Mouse (Mus musculus) bone marrow macrophage, adult 2 months (primary cell): Measurements from ENCODE around the gene Micu2. TPM values are rescaled to one million over a fixed set of nuclear protein-coding genes. Genes with fewer than 3 reads are reported as not detected.

ENCODE experiments used
- H3K27ac ChIP-seq: 2 replicates; pipeline ENCODE4 v1.5.1; 2012; ENCODE audit warnings: low read depth, low read length; ENCODE audit not compliant: insufficient read depth
- H3K4me1 ChIP-seq: 2 replicates; pipeline ENCODE4 v1.6.1; 2012; ENCODE audit warnings: low read length; ENCODE audit not compliant: control insufficient read depth, insufficient read depth
- H3K4me3 ChIP-seq: 2 replicates; pipeline ENCODE4 v1.5.1; 2012; ENCODE audit warnings: mild to moderate bottlenecking, low read length, moderate library complexity; ENCODE audit not compliant: insufficient read depth
- CTCF ChIP-seq: IDR thresholded peaks from 2 replicates; pipeline ENCODE4 v1.5.1; 2012; ENCODE audit warnings: low read depth, mild to moderate bottlenecking, low read length, moderate library complexity
- POLR2A ChIP-seq: IDR thresholded peaks from 2 replicates; pipeline ENCODE4 v1.6.1; 2012; ENCODE audit warnings: mild to moderate bottlenecking, low read depth, low read length, borderline replicate concordance
- polyA plus RNA-seq: library from polyadenylated mRNA; stranded (reverse); fragments of >200 nt; gene quantifications from 2 replicates; pipeline ENCODE4 v1.2.4, GENCODE M21; 2012; ENCODE audit not compliant: missing spikeins, insufficient read depth, insufficient read length

Micu2 gene
- polyA plus RNA-seq, 1 experiment = 48.2 TPM

DNA sequence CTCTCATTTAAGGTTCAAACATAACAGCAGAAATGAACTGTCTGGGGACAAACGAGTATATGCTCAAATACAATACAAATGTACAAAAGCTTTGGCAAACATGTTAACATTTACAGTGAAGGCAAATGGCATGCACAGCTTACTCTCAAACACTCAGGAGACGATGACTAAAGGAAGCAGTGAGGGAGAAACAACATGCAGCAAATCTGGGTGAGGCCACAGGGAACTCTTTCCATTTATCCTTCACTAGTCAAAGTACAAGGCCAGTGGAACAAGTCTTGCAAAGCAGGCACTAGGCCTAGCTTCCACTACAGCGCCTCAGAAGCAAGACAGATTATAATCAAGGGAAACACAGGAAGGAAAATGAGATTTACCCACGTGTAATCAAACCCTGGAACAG, 116.3 kb downstream of the Micu2 start:
- peaks cover 21% of the 10 kb centered on the region for H3K4me1 ChIP-seq
- no peak for TF ChIP-seq CTCF
- no peak for TF ChIP-seq POLR2A
- no peak overlapping the region for H3K4me3 ChIP-seq
- H3K27ac ChIP-seq = no peak overlapping the region

DNA sequence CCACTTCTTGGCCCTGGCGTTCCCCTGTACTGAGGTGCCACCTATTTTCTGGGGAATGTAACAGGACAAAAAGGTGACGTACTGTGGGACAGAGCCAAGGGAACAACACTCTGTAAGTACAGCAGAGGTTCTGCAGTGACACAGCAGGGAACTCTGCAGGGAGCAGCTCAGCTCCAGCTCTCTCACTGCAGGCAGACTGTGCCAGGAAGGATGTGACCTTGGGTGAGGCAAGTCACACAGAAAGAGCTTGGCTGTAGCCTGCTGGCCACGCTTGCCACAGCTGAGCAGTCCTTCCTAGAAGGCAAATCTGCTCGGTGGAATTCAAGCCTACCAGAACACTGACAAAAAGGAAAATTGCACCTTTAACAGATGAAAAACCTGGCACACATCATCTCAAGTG, 117.3 kb downstream of the Micu2 start:
- H3K27ac ChIP-seq = no peak overlapping the region
- H3K4me1 ChIP-seq = peaks cover 21% of the 10 kb centered on the region
- TF ChIP-seq POLR2A = no peak
- no peak for TF ChIP-seq CTCF
- H3K4me3 ChIP-seq = no peak overlapping the region

- TF ChIP-seq CTCF (no peak), POLR2A (no peak)
- peaks cover 18% of the 10 kb centered on the region for H3K4me1 ChIP-seq
- H3K4me3 ChIP-seq = no peak overlapping the region
- H3K27ac ChIP-seq = no peak overlapping the region
Measured at GRCm38 (mm10) chr14:57881074-57881473, 118.0 kb downstream of the Micu2 start.

DNA sequence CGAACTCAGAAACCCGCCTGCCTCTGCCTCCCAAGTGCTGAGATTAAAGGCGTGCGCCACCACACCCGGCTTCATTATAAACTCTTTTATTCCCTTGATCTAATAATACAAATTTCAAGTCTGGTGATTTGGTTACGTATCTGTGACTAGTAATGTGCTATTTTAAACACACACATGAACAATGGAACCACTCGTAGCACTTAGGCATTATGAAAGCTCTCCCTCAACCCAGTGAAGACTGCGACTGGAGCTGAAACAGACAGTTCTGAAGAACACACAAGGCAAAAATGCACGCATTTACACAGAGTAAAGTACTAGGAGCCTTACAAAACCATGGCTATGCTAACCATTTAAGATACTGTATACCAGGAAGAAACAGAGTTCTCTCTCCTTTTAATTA, 121.1 kb downstream of the Micu2 start:
- peaks cover 17% of the 10 kb centered on the region for H3K4me1 ChIP-seq
- H3K27ac ChIP-seq = no peak overlapping the region
- H3K4me3 ChIP-seq = no peak overlapping the region
- TF ChIP-seq POLR2A (no peak), CTCF (no peak)

GRCm38 (mm10) chr14:57866676-57867276, 132.3 kb downstream of the Micu2 start:
- TF ChIP-seq POLR2A (no peak), CTCF (no peak)
- Histone ChIP-seq H3K4me3 (no peak overlapping the region), H3K27ac (no peak overlapping the region), H3K4me1 (peaks cover 48% of the 10 kb centered on the region)

Other genes starting within 250 kb of the Micu2 start
- 22.4 and 27.6 TPM in 2 replicates for gene Lats2, start 240.9 kb downstream of the Micu2 start, polyA plus RNA-seq
- 13.7 and 76.3 TPM in 2 replicates for gene Sap18, start 201.1 kb downstream of the Micu2 start, polyA plus RNA-seq
- gene Ska3, start 173.1 kb downstream of the Micu2 start, polyA plus RNA-seq = 12.0 and 13.3 TPM in 2 replicates
- gene Mrpl57, start 173.0 kb downstream of the Micu2 start, polyA plus RNA-seq = 53.4 and 65.6 TPM in 2 replicates
- gene Zdhhc20, start 109.0 kb downstream of the Micu2 start, polyA plus RNA-seq = 52.4 and 58.7 TPM in 2 replicates
- not detected in 2 replicates for gene Fgf9, start 71.3 kb upstream of the Micu2 start, polyA plus RNA-seq